Mouse (Mus musculus): ENCODE measurements around the gene Sgsm1. TPM values are rescaled to one million over a fixed set of nuclear protein-coding genes. Genes with fewer than 3 reads are reported as not detected.

Gene Sgsm1
- 0.71 and 1.0 TPM in 2 replicates for polyA plus RNA-seq (2012; rRNA removed)

GRCm38 (mm10) chr5:113310377-113311003 is at the start of gene Sgsm1:
Sgsm1 (minus strand) TSS chr5:113310786.
- Histone ChIP-seq H3K36me3 (ENCODE audit: control insufficient read depth, insufficient read depth, low read length) (no peaks in the 10 kb centered on the region), H3K27me3 (ENCODE audit: control insufficient read depth, insufficient read depth, low read length) (no peaks in the 10 kb centered on the region; the same call in 1 of the 2 replicates), H3K27ac (ENCODE audit: control insufficient read depth, insufficient read depth, low read length) (no peak within 1 kb of the TSS), H3K4me3 (ENCODE audit: control insufficient read depth, insufficient read depth, low read length) (no peak within 1 kb of the TSS), H3K4me1 (replicated peaks; ENCODE audit: control insufficient read depth, insufficient read depth, low read length) (0 out of 2 replicates have a peak, but pooled peaks cover 2% of the 10 kb centered on the region)
- TF ChIP-seq CTCF (IDR thresholded peaks at IDR 0.05; ENCODE audit: borderline replicate concordance, control insufficient read depth, extremely low read depth, insufficient read depth, low read length, poor library complexity) (no peak), POLR2A (IDR thresholded peaks at IDR 0.05; ENCODE audit: control insufficient read depth, extremely low read depth, insufficient read depth, low read length, poor library complexity) (no peak)
- WGBS: 3% methylated on average over 53 of the region's 53 CpGs
- DNase-seq: peak; percentile 45

DNA sequence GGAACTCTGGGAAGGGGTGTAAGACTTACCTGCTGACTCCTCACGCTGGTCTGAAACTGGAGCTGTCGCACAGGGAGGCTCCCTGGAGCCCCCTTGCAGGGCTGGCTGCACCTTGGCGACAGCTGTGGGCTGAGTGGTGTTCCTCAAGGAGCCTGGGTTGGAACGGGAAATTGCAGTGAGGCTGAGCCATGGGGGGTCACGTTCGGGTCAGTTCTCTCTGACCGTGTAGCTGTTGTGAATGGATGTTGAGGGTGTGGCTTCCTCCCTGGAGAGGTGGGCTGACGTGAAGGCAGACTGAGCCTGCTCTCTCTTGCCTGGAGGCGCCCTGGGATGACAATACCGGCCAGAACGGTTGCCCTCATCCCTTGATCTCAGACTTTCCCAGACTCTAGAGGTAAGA is 48.2 kb upstream of the Sgsm1 start:
- no peak for DNase-seq
- H3K27me3 ChIP-seq (ENCODE audit: control insufficient read depth, insufficient read depth, low read length): no peaks in the 10 kb centered on the region
- H3K4me3 ChIP-seq (ENCODE audit: control insufficient read depth, insufficient read depth, low read length): no peak overlapping the region
- TF ChIP-seq CTCF (IDR thresholded peaks at IDR 0.05; ENCODE audit: borderline replicate concordance, control insufficient read depth, extremely low read depth, insufficient read depth, low read length, poor library complexity) (no peak), POLR2A (IDR thresholded peaks at IDR 0.05; ENCODE audit: control insufficient read depth, extremely low read depth, insufficient read depth, low read length, poor library complexity) (no peak)
- no peak overlapping the region for H3K27ac ChIP-seq (ENCODE audit: control insufficient read depth, insufficient read depth, low read length)
- no peaks in the 10 kb centered on the region for H3K36me3 ChIP-seq (ENCODE audit: control insufficient read depth, insufficient read depth, low read length)
- 31% methylated on average over 11 of the region's 11 CpGs for WGBS
- H3K4me1 ChIP-seq (replicated peaks; ENCODE audit: control insufficient read depth, insufficient read depth, low read length): no peaks in the 10 kb centered on the region

GRCm38 (mm10) chr5:113357656-113358055 is 47.1 kb upstream of the Sgsm1 start:
- Histone ChIP-seq H3K36me3 (ENCODE audit: control insufficient read depth, insufficient read depth, low read length) (no peaks in the 10 kb centered on the region), H3K27ac (ENCODE audit: control insufficient read depth, insufficient read depth, low read length) (no peak overlapping the region), H3K27me3 (ENCODE audit: control insufficient read depth, insufficient read depth, low read length) (no peaks in the 10 kb centered on the region), H3K4me3 (ENCODE audit: control insufficient read depth, insufficient read depth, low read length) (no peak overlapping the region), H3K4me1 (replicated peaks; ENCODE audit: control insufficient read depth, insufficient read depth, low read length) (no peaks in the 10 kb centered on the region)
- 72% methylated on average over 3 of the region's 3 CpGs for WGBS
- TF ChIP-seq POLR2A (IDR thresholded peaks at IDR 0.05; ENCODE audit: control insufficient read depth, extremely low read depth, insufficient read depth, low read length, poor library complexity): no peak
- no peak for DNase-seq

DNA sequence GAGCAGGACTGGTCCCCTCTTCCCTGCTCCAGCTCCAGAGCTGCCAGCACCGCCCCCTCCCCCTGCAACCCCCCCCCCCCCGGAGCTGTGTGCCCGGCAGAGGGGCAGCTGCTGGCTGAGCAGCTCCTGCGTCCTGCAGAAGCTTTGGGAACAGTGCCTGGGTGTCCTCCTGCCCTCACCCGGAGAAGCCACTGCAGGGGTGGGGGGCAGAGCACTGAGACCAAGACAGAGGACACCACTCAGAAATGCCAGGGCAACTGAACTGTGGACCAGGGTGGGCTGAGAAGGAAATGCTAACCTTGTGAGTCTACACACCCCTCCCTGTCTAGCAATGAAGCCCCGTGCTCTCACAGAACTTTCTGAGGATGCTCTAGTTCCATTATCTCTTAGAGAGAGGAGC is 46.6 kb upstream of the Sgsm1 start, which contains the start of gene Aym1:
Gene Aym1 (plus strand): TSS at position 109 of the 400 bp plus-strand sequence.
- DNase-seq: no peak
- 78% methylated on average over 3 of the region's 6 CpGs for WGBS
- H3K4me1 ChIP-seq (replicated peaks; ENCODE audit: control insufficient read depth, insufficient read depth, low read length): no peaks in the 10 kb centered on the region
- no peak within 1 kb of the TSS for H3K4me3 ChIP-seq (ENCODE audit: control insufficient read depth, insufficient read depth, low read length)
- H3K27ac ChIP-seq (ENCODE audit: control insufficient read depth, insufficient read depth, low read length): no peak within 1 kb of the TSS
- H3K27me3 ChIP-seq (ENCODE audit: control insufficient read depth, insufficient read depth, low read length): no peaks in the 10 kb centered on the region
- TF ChIP-seq CTCF (IDR thresholded peaks at IDR 0.05; ENCODE audit: borderline replicate concordance, control insufficient read depth, extremely low read depth, insufficient read depth, low read length, poor library complexity) (no peak), POLR2A (IDR thresholded peaks at IDR 0.05; ENCODE audit: control insufficient read depth, extremely low read depth, insufficient read depth, low read length, poor library complexity) (no peak)
- H3K36me3 ChIP-seq (ENCODE audit: control insufficient read depth, insufficient read depth, low read length): no peaks in the 10 kb centered on the region

GRCm38 (mm10) chr5:113354311-113354710 is 43.7 kb upstream of the Sgsm1 start:
- DNase-seq: no peak
- Histone ChIP-seq H3K27ac (ENCODE audit: control insufficient read depth, insufficient read depth, low read length) (no peak overlapping the region), H3K4me1 (replicated peaks; ENCODE audit: control insufficient read depth, insufficient read depth, low read length) (no peaks in the 10 kb centered on the region), H3K4me3 (ENCODE audit: control insufficient read depth, insufficient read depth, low read length) (no peak overlapping the region), H3K27me3 (ENCODE audit: control insufficient read depth, insufficient read depth, low read length) (no peaks in the 10 kb centered on the region), H3K36me3 (ENCODE audit: control insufficient read depth, insufficient read depth, low read length) (no peaks in the 10 kb centered on the region)
- TF ChIP-seq CTCF (IDR thresholded peaks at IDR 0.05; ENCODE audit: borderline replicate concordance, control insufficient read depth, extremely low read depth, insufficient read depth, low read length, poor library complexity) (no peak), POLR2A (IDR thresholded peaks at IDR 0.05; ENCODE audit: control insufficient read depth, extremely low read depth, insufficient read depth, low read length, poor library complexity) (no peak)
- 53% methylated on average over 16 of the region's 16 CpGs for WGBS

DNA sequence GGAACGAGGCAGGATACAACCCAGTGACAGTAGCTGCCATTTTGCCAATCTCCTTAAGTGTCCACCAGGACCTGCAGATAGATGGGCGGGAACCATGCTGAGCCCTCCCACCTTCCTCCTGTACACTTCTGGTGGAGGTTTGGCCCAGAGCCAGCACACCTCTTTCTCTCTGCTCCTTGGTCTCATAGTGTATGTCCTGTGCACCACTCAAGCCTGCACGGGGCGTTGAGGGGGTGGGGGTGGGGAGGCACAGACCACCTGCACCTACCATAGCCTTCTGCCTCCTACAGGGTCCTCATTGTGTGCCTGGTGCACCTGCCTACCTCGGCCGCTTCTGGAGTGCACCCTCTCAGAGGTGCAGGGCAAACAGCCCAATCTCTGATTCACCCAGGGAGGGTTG is 42.0 kb upstream of the Sgsm1 start:
- no peak for DNase-seq
- no peak for TF ChIP-seq POLR2A (IDR thresholded peaks at IDR 0.05; ENCODE audit: control insufficient read depth, extremely low read depth, insufficient read depth, low read length, poor library complexity)
- TF ChIP-seq CTCF (IDR thresholded peaks at IDR 0.05; ENCODE audit: borderline replicate concordance, control insufficient read depth, extremely low read depth, insufficient read depth, low read length, poor library complexity): no peak
- H3K27ac ChIP-seq (ENCODE audit: control insufficient read depth, insufficient read depth, low read length): no peak overlapping the region
- H3K4me1 ChIP-seq (replicated peaks; ENCODE audit: control insufficient read depth, insufficient read depth, low read length): no peaks in the 10 kb centered on the region
- no peak overlapping the region for H3K4me3 ChIP-seq (ENCODE audit: control insufficient read depth, insufficient read depth, low read length)
- no peaks in the 10 kb centered on the region for H3K36me3 ChIP-seq (ENCODE audit: control insufficient read depth, insufficient read depth, low read length)
- H3K27me3 ChIP-seq (ENCODE audit: control insufficient read depth, insufficient read depth, low read length): no peaks in the 10 kb centered on the region; the same call in 1 of the 2 replicates
- 61% methylated on average over 6 of the region's 6 CpGs for WGBS

DNA sequence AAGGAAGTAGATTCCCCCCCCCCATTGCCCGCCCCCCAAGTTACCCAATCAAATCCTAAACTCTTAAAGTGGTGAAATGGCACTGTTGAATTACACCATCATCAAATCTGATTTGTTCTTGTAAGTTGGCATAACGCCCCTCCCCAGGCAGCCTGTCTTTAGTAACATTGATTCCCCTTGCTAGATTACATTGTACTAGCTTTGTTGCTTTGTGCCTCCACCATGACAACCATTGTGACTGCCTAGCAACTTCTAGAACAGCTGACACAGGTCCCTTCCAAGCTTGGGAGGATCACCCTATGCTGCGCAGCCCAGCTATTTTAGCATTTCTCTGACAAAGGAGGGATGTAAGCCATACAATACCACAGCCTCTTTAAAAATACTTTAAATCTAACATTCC is 41.2 kb upstream of the Sgsm1 start:
- TF ChIP-seq POLR2A (IDR thresholded peaks at IDR 0.05; ENCODE audit: control insufficient read depth, extremely low read depth, insufficient read depth, low read length, poor library complexity) (no peak), CTCF (IDR thresholded peaks at IDR 0.05; ENCODE audit: borderline replicate concordance, control insufficient read depth, extremely low read depth, insufficient read depth, low read length, poor library complexity) (no peak)
- H3K27ac ChIP-seq (ENCODE audit: control insufficient read depth, insufficient read depth, low read length): no peak overlapping the region
- H3K4me3 ChIP-seq (ENCODE audit: control insufficient read depth, insufficient read depth, low read length): no peak overlapping the region
- no peaks in the 10 kb centered on the region for H3K36me3 ChIP-seq (ENCODE audit: control insufficient read depth, insufficient read depth, low read length)
- no peaks in the 10 kb centered on the region; the same call in 1 of the 2 replicates for H3K27me3 ChIP-seq (ENCODE audit: control insufficient read depth, insufficient read depth, low read length)
- no peaks in the 10 kb centered on the region for H3K4me1 ChIP-seq (replicated peaks; ENCODE audit: control insufficient read depth, insufficient read depth, low read length)
- no peak for DNase-seq
- WGBS: 88% methylated on average over 3 of the region's 3 CpGs
